Mouse (Mus musculus): ENCODE results near the gene S100pbp. TPM values are rescaled to one million over a fixed set of nuclear protein-coding genes. Genes with fewer than 3 reads are reported as not detected.

The S100pbp gene
- polyA plus RNA-seq, 1 experiment: 42.0 TPM

GRCm38 (mm10) chr4:129227985-129228381 lies 38.5 kb upstream of the S100pbp start:
- no peak for TF ChIP-seq POLR2A (IDR thresholded peaks at IDR 0.05; ENCODE audit: borderline replicate concordance, extremely low read depth, insufficient read depth, insufficient read length, poor library complexity, severe bottlenecking)
- no peak for TF ChIP-seq CTCF (IDR thresholded peaks at IDR 0.05; ENCODE audit: borderline replicate concordance, extremely low read depth, insufficient read depth, insufficient read length)
- DNase-seq (ENCODE audit: low read depth): peak; percentile 85

GRCm38 (mm10) chr4:129227170-129227984 lies 37.9 kb upstream of the S100pbp start:
- DNase-seq (ENCODE audit: low read depth): peak; percentile 73

GRCm38 (mm10) chr4:129226441-129226963 lies 37.0 kb upstream of the S100pbp start:
- no peak for TF ChIP-seq CTCF (IDR thresholded peaks at IDR 0.05; ENCODE audit: borderline replicate concordance, extremely low read depth, insufficient read depth, insufficient read length)
- TF ChIP-seq POLR2A (IDR thresholded peaks at IDR 0.05; ENCODE audit: borderline replicate concordance, extremely low read depth, insufficient read depth, insufficient read length, poor library complexity, severe bottlenecking): no peak
- peak; percentile 58 for DNase-seq (ENCODE audit: low read depth)

More at GRCm38 (mm10) chr4:129227170-129227984, 37.9 kb upstream of the S100pbp start:
- no peak for TF ChIP-seq POLR2A (IDR thresholded peaks at IDR 0.05; ENCODE audit: borderline replicate concordance, extremely low read depth, insufficient read depth, insufficient read length, poor library complexity, severe bottlenecking)
- TF ChIP-seq CTCF (IDR thresholded peaks at IDR 0.05; ENCODE audit: borderline replicate concordance, extremely low read depth, insufficient read depth, insufficient read length): no peak

- no peak for TF ChIP-seq CTCF (IDR thresholded peaks at IDR 0.05; ENCODE audit: borderline replicate concordance, extremely low read depth, insufficient read depth, insufficient read length)
- TF ChIP-seq POLR2A (IDR thresholded peaks at IDR 0.05; ENCODE audit: borderline replicate concordance, extremely low read depth, insufficient read depth, insufficient read length, poor library complexity, severe bottlenecking): no peak
- DNase-seq (ENCODE audit: low read depth): no peak
These were observed 35.8 kb upstream of the S100pbp start for GRCm38 (mm10) chr4:129225315-129225714.

GRCm38 (mm10) chr4:129223421-129224281 lies 34.1 kb upstream of the S100pbp start:
- TF ChIP-seq CTCF (IDR thresholded peaks at IDR 0.05; ENCODE audit: borderline replicate concordance, extremely low read depth, insufficient read depth, insufficient read length) (no peak), POLR2A (IDR thresholded peaks at IDR 0.05; ENCODE audit: borderline replicate concordance, extremely low read depth, insufficient read depth, insufficient read length, poor library complexity, severe bottlenecking) (no peak)

GRCm38 (mm10) chr4:129222019-129222925 lies 32.7 kb upstream of the S100pbp start:
- DNase-seq (ENCODE audit: low read depth): no peak
- TF ChIP-seq POLR2A (IDR thresholded peaks at IDR 0.05; ENCODE audit: borderline replicate concordance, extremely low read depth, insufficient read depth, insufficient read length, poor library complexity, severe bottlenecking): no peak
- TF ChIP-seq CTCF (IDR thresholded peaks at IDR 0.05; ENCODE audit: borderline replicate concordance, extremely low read depth, insufficient read depth, insufficient read length): no peak

More at GRCm38 (mm10) chr4:129223421-129224281, 34.1 kb upstream of the S100pbp start:
- DNase-seq (ENCODE audit: low read depth): peak; percentile 54

- TF ChIP-seq POLR2A (IDR thresholded peaks at IDR 0.05; ENCODE audit: borderline replicate concordance, extremely low read depth, insufficient read depth, insufficient read length, poor library complexity, severe bottlenecking) (no peak), CTCF (IDR thresholded peaks at IDR 0.05; ENCODE audit: borderline replicate concordance, extremely low read depth, insufficient read depth, insufficient read length) (no peak)
- DNase-seq (ENCODE audit: low read depth): no peak
These were observed 31.8 kb upstream of the S100pbp start for GRCm38 (mm10) chr4:129221097-129222010.

GRCm38 (mm10) chr4:129220376-129221089 lies 31.0 kb upstream of the S100pbp start:
- TF ChIP-seq CTCF (IDR thresholded peaks at IDR 0.05; ENCODE audit: borderline replicate concordance, extremely low read depth, insufficient read depth, insufficient read length) (no peak), POLR2A (IDR thresholded peaks at IDR 0.05; ENCODE audit: borderline replicate concordance, extremely low read depth, insufficient read depth, insufficient read length, poor library complexity, severe bottlenecking) (no peak)
- no peak for DNase-seq (ENCODE audit: low read depth)

GRCm38 (mm10) chr4:129219198-129219597 lies 29.7 kb upstream of the S100pbp start:
- DNase-seq (ENCODE audit: low read depth): no peak
- TF ChIP-seq POLR2A (IDR thresholded peaks at IDR 0.05; ENCODE audit: borderline replicate concordance, extremely low read depth, insufficient read depth, insufficient read length, poor library complexity, severe bottlenecking) (no peak), CTCF (IDR thresholded peaks at IDR 0.05; ENCODE audit: borderline replicate concordance, extremely low read depth, insufficient read depth, insufficient read length) (no peak)

Measured in brain, embryonic 14.5 days (tissue).